Mouse (Mus musculus): ENCODE measurements around the gene Kcnip4.

Gene Kcnip4

GRCm38 (mm10) chr5:48371890-48372766 is 1152.6 kb downstream of the Kcnip4 start:
- peak; percentile 85 to 93 for DNase-seq

DNA sequence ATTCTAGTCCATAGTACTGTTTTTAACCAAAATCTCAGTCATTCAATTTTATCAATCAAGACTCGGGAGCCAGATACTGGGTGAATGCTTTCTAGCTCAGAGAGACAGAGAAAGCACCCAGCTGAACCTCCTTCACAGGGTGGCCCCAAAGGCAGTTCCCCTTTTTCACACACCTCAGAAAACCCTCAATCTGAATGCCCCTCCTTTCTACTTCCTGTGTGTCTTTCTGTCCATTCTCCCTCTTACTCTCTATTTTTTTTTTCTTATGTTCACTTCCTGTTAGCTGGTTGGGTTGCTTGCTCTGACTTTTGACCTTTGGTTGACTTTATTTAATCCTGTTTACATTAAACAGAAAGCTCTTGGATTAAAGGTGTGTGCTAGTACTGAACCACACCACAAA is 1175.4 kb downstream of the Kcnip4 start:
- no peak for DNase-seq

- no peak for DNase-seq
These were observed 1178.6 kb downstream of the Kcnip4 start for GRCm38 (mm10) chr5:48345983-48346648.

DNA sequence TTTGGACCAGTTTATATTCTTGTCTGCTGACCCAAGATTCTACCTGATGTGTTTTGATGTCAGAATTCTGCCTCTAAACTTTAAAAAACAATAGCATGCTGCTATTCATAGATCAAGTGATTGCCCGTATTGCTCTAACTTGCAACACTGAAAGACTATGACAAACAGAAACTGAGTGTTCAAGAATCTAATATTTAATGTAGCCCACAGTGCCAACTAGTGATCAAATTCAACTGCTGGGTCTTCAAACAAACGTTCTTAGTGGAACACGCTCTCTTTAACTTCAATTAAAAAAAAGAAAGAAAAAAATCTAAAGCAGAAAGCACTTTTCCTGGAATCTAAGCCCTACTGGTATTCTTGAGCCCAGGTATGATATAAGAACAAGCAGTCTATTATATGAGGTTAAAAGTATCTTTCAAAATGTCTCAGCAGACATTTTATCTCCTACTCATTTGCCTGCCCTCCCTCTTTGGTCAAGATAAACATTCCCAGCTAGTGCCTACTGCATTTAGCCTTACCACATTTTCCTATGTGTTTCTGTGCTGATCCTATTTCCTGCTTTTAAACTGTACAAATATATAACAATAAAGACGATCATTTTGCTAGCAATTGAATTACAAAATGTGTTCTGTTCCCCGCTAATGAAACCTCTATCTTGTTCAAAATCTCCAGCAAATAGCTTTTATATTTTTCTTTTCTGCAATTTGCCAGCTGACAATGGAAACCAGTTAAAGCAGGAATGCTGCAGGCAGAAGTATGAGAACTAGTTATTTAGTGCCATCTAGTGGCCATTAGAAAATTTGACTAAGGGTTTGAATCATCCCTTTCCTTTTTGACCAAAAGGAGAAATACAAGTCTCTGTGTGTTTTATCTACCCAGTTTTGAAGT is 1179.4 kb downstream of the Kcnip4 start:
- no peak for DNase-seq

DNA sequence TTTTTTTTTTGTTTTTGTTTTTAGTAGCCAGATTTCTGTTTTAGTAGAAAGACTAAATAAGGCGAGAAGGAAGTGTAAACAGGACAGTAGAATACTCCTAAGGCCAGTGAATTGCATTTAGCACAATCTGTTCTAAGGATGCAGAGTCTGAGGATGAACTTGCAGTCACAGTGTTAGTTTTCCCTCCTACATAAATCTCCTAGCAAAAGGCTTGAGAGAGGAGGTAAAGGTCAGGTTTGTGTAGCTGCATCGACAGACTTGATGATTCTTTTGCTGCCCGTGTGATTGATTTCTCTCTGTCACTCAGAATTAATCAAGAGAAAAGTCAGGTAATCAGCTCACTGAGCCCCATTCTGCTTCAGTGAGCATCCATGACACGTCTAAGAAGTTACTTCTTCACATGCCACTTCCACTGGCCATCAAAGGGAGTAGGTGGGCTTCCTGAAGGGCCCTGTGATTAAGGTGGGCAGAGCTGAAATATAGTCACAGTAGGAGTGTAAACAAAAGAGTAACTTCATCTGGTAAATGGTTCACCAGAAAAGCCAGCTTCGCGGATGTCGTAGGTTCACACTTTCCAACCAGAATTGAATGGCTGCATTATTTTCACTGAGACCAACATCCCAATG is 1183.8 kb downstream of the Kcnip4 start:
- DNase-seq: no peak

Measured in spleen, adult 18-20 months (tissue).